Mouse (Mus musculus) ES-CJ7 (cell line): ENCODE results near the gene Elk1.

ENCODE experiments used
- DNase-seq: peaks from one replicate; pipeline ENCODE4 v3.0.0; 2011; ENCODE audit warnings: low read depth, low spot score

The Elk1 gene

GRCm38 (mm10) chrX:20950191-20950880, at the start of gene Elk1:
TSS of gene Elk1 (minus strand) at chrX:20950608.
- peak; percentile 95 for DNase-seq

- DNase-seq = no peak
These were observed 30.5 kb upstream of the Elk1 start for GRCm38 (mm10) chrX:20980901-20981300.

- peak; percentile 94 for DNase-seq
These were observed 11.3 kb upstream of the Elk1 start, which contains the start of gene Uxt for GRCm38 (mm10) chrX:20961477-20962378. TSS of gene Uxt (minus strand) at chrX:20962017.

- no peak for DNase-seq
These were observed 4.4 kb downstream of the Elk1 start for GRCm38 (mm10) chrX:20946055-20946454.

GRCm38 (mm10) chrX:20931963-20932362, 18.4 kb downstream of the Elk1 start:
- no peak for DNase-seq

- no peak for DNase-seq
These were observed 19.0 kb downstream of the Elk1 start, which contains the start of gene Cfp for GRCm38 (mm10) chrX:20931364-20931763. TSS of gene Cfp (minus strand) at chrX:20931555.

- no peak for DNase-seq
These were observed 20.5 kb downstream of the Elk1 start for GRCm38 (mm10) chrX:20929859-20930258.

- no peak for DNase-seq
These were observed 25.4 kb downstream of the Elk1 start for GRCm38 (mm10) chrX:20924976-20925375.

GRCm38 (mm10) chrX:20923506-20923905, 26.9 kb downstream of the Elk1 start:
- DNase-seq = no peak

- DNase-seq = no peak
These were observed 29.0 kb downstream of the Elk1 start for GRCm38 (mm10) chrX:20921366-20921765.

GRCm38 (mm10) chrX:20920844-20921364, 29.5 kb downstream of the Elk1 start, which contains the start of gene Syn1:
TSS of gene Syn1 (minus strand) at chrX:20921004.
- DNase-seq = peak; percentile 95

- no peak for DNase-seq
These were observed 30.1 kb downstream of the Elk1 start for GRCm38 (mm10) chrX:20920249-20920843.

- DNase-seq = no peak
These were observed 35.3 kb downstream of the Elk1 start for GRCm38 (mm10) chrX:20915075-20915474.

GRCm38 (mm10) chrX:20913726-20914125, 36.7 kb downstream of the Elk1 start:
- no peak for DNase-seq

- peak; percentile 86 for DNase-seq
These were observed 40.3 kb downstream of the Elk1 start for GRCm38 (mm10) chrX:20910074-20910473.
